Mouse (Mus musculus) liver, postnatal 0 days (tissue): ENCODE results near the gene Acox3.

Experiments used
- CTCF ChIP-seq: sonication (generic); IDR thresholded peaks from 2 replicates; pipeline ENCODE4 v1.5.1; 2016; ENCODE audit warnings: antibody characterized with exemption, low read depth
- EP300 ChIP-seq: IDR thresholded peaks from 2 replicates; pipeline ENCODE4 v1.6.1; 2016; ENCODE audit warnings: antibody characterized with exemption, low read depth, mild to moderate bottlenecking

DNA sequence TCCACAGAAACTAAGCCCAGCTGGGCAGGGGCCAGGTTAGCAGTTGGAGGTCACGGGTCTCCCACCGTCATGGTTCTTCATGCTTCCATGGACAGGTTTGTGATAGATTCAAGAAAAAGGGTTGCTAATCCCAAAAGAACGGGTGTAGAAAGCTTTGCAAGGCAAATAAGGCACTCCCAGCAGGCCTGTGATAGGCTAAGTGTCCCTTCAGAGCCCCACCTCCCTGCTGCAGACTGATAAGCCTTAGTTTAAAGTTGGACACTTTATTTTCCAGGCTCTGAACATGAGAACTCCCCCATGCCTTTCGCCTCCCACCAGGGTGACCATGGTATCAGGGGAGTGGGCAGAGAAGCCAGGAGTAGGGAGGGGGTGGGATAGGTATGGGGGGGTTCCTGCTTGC, 61.2 kb downstream of the Acox3 start:
- TF ChIP-seq EP300 (no peak), CTCF (no peak)
